Mouse (Mus musculus): ENCODE results near the gene Nln. TPM values are rescaled to one million over a fixed set of nuclear protein-coding genes. Genes with fewer than 3 reads are reported as not detected.

Gene Nln
- 1 to 10 TPM; 2.9 to 9.6 TPM for polyA plus RNA-seq (2012; fragmentation: generic; extraction: Trizol)

DNA sequence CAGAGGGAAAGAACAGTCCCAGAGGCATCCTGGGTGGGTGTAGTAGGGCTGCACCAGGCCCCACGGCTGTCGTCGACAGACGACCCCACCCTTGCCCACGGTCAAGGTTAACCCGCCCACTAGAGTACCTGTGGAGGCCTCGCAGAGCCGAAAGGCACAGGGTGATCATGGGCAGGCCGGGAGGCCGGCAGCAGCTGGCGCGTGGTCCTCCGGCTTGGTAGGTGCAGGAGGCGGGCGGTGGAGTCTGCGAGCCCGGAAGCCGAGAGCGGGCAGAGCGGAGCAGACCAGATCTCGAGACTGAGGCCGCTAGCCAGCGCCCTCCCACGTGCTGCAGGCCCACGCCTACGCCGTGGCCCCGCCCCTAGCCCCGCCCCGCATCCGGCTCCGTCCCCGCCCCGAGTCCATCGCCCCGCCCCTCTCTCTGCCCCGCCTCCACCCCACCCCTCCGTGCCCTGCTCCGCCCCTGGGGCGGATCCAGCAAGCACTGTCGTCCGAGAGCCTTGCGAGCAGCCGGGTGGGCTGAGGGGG lies at the start of gene Nln, which contains the start of gene Sgtb:
Gene Nln, minus strand, starts transcription at position 327 of the 528 bp plus-strand sequence.
Gene Sgtb, plus strand, starts transcription at position 454 of the 528 bp plus-strand sequence.

Other genes starting within 250 kb of the Nln start
- gene Erbin, start 189.1 kb downstream of the Nln start, polyA plus RNA-seq (2012; fragmentation: generic; extraction: Trizol), result 1 to 10 TPM in 1 of 2 experiments, under 1 TPM in 1; 0.44 to 8.2 TPM
- 1 to 10 TPM in 1 of 2 experiments, under 1 TPM in 1; 0.06 to 1.8 TPM for gene Sgtb, start 127 bp upstream of the Nln start, polyA plus RNA-seq (2012; fragmentation: generic; extraction: Trizol)
- 10 to 100 TPM in 1 of 2 experiments, 1 to 10 TPM in 1; 2.2 to 13.9 TPM for gene Trappc13, start 68.9 kb upstream of the Nln start, polyA plus RNA-seq (2012; fragmentation: generic; extraction: Trizol)
- gene Trim23, start 69.2 kb upstream of the Nln start, polyA plus RNA-seq (2012; fragmentation: generic; extraction: Trizol), result 1 to 10 TPM in 1 of 2 experiments, under 1 TPM in 1; 0.11 to 1.7 TPM
- gene Cenpk, start 119.0 kb upstream of the Nln start, polyA plus RNA-seq (2012; fragmentation: generic; extraction: Trizol), result 1 to 10 TPM in 1 of 2 experiments, under 1 TPM in 1; 0.91 to 4.1 TPM
- gene Ppwd1, start 119.2 kb upstream of the Nln start, polyA plus RNA-seq (2012; fragmentation: generic; extraction: Trizol), result 1 to 10 TPM in 1 of 2 experiments, under 1 TPM in 1; 0.34 to 2.7 TPM
- gene Adamts6, start 178.2 kb upstream of the Nln start, polyA plus RNA-seq (2012; fragmentation: generic; extraction: Trizol), result under 1 TPM; under 0.01 to 0.57 TPM